Mouse (Mus musculus) ES-CJ7 (cell line): ENCODE results near the gene Plekhg5.

Experiments used
- DNase-seq: peaks from one replicate; pipeline ENCODE4 v3.0.0; 2011; ENCODE audit warnings: low read depth, low spot score

The Plekhg5 gene

DNA sequence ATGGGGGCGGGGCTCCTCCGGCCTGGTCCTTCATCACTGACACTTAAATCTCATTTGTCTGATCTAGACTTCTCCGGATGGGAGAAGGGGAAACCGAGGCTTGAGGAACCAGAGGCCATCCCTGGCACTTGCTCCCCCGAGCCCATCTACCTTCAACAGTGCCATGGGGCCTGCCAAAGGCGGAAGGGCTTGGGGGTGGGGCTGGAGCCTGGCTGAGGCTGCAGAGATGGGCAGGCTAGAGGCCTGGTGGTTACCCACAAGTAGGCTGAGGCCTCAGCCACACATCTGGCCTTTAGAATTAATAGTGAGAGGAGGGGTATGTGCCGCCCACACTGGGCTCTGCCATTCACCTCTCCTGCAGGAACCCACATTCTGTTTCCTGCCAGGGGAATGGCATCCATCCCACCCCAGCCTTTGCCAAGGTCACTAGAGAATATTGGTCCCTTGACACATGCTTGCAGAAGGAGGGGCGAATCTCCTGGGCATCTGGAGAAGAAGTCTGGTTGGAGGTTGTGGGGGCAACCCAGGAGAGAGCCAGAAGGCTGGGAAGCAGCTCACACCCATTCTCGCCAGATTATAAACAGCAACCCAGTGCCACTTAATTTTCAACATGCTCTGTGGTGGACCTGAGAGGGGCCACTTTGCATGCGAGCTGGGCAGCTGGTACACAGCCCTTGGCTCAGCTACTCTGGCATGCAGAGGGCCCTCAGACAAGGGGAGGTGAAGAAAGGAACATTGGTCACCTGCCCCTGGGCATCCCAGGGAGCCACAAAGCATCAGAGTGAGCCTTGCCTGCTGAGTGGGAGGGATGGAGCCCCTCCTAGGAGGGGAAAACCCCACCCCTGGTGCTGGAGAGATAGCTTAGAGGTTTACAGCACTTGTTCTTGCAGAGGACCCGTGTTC is 1.6 kb upstream of the Plekhg5 start:
- no peak for DNase-seq

GRCm38 (mm10) chr4:152072655-152073054 is 357 bp downstream of the Plekhg5 start:
- DNase-seq: no peak

DNA sequence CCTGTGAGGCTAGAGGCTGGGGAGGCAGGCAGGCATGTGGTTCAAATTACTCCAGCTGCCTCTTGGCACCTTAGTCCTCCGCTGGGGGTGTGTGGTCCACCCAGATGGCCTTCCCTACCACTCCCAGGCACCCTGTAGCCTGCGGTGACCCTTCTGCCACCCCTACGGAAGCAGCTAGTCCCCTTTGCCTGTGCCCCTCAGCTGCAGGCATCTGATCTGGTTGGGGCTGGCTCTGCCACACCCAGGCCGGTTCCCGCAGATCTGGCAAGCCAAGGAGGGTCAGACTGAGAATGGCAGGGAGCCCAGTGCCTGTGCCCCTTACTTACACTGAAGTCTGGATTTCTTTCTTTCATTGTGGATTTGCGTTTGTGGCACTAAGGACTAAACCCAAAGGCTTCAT is 1.4 kb downstream of the Plekhg5 start:
- no peak for DNase-seq

DNA sequence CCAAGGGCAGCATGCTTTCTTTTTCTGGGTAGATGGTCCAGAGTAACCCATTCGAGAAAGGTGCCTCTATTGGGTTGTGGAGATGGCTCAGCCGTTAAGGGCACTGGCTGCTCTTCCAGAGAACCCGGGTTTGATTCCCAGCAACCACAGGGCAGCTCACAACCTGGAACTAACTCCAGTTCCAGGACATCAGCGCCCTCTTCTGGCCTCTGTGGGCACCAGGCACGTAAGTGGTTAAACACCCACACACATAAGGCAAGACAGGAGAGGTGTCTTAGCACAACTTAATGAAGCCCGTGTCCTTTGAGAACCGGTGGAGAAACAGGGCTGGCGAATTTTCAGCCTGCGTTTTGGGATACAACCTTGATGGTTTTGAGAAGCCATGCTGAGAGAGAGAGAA is 2.2 kb downstream of the Plekhg5 start:
- DNase-seq: peak; percentile 65

DNA sequence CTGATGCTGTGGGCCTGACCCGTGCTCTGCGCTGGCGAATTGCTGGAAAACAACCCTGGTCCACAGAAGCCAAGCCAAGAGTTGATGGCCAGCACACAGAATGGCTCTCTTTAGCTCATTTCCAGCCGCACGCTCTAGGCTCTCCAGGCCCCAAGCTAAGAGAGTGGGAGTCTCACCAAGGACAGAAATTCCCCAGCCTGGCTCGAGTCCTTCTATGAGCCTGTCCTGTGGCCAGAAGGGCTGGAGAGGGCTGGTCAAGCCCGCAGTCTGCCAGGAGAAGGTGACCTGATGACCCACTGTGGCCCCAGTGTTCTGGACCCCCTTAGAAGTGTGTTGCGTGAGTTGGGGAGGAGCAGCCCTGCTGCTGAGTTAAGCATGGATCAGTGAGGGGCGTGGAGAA is 4.9 kb downstream of the Plekhg5 start:
- no peak for DNase-seq

GRCm38 (mm10) chr4:152078105-152078530 is 5.8 kb downstream of the Plekhg5 start:
- DNase-seq: no peak

DNA sequence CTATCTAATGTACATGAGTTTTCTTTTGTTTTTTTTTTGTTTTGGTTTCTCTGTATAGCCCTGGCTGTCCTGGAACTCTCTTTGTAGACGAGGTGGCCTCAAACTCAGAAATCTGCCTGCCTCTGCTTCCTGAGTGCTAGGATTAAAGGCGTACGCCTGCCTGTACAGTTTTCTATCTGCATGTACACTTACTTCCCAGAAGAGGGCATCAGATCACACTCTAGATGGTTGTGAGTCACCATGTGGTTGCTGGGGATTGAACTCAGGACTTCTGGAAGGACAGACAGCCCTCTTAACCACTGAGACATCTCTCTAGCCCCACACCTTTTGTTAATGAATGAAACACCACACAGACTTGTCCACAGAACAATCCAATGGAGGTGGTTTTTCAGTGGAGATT is 7.0 kb downstream of the Plekhg5 start:
- peak; percentile 72 for DNase-seq

- DNase-seq: no peak
These were observed 7.6 kb downstream of the Plekhg5 start for GRCm38 (mm10) chr4:152079931-152080330.

DNA sequence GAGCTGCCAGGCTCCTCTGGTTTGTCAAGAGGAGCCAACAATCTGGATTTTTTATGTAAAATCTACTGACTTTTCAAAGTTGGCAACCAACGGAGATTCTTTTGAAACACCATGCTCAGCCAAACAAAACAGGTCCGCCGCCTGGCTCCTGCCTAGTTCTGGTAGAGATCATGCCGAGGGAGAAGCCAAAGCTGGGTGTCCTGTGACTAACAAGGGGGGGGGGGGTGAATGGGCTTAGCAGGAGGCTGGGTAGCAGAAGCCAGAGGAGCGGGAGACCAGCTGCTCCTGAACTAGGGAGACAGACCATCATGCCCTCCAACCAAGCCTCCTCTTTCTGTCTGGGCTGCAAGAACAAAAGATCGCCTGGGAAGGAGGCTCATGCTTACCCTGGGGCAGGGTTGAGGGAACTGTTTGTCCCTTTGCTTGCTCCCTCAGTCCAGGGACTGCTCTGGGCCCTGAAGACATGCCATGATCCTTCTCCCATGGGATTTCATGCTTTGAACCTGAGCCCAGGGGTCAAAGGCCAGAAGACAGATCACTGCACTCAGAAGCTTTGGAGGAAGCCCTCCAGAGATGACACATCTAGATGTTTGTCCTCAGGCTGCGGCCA is 11.4 kb downstream of the Plekhg5 start:
- no peak for DNase-seq

DNA sequence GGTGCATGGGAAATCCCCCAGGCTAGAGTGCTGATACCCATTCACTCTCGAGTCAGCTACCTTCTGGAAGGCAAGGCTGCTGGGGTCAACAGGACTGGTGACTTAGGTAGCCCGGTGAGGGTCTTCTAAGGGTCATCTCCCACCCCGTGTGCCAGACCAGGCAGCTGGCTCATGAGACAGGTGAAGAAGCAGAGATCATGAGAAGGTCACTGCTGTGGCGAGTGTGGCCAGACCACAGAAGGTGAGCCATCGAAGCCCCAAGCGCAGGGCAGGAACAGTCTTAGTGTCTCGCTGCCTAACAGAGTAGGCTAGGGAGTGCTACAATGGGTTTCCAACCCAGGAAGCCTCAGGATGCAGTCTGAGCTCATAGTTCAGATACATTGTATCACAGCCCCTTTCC is 12.3 kb downstream of the Plekhg5 start:
- no peak for DNase-seq

DNA sequence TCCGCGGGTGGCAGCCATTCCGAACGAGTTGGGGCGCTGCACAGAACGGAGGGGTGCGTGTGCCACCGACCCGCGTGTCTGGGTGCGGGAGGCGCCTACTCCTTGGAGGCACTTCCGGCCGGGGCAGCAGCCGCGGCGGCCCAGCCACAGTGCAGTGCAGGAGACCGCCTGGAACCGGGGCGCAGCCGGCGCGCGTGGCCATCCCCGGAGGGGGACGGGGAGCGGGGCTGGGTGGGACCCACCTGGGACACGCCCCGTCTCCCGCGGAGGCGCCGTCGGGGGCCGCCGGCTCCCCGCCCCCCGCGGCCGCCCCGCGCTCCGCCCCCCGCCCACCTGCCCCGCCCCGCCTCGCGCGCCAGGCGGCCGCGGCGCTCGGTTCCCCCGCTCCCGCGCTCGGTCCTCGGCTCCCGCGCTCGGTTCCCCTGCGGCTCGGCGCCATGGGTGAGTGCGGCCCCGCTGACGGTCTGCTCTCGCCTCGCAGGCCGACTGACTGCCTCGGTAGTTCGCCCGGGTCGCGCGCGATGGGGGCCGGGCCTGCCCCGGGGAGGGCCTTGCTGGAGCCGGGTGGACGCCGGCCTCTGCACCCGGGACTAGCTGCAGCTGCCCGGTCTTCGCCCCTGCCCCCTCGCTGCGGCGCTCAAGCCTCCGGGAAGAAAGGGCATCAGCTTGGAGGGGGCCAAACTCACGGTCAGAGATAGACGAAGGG is 14.4 kb downstream of the Plekhg5 start:
- no peak for DNase-seq

GRCm38 (mm10) chr4:152087211-152088081 is 15.1 kb downstream of the Plekhg5 start:
- DNase-seq: no peak

DNA sequence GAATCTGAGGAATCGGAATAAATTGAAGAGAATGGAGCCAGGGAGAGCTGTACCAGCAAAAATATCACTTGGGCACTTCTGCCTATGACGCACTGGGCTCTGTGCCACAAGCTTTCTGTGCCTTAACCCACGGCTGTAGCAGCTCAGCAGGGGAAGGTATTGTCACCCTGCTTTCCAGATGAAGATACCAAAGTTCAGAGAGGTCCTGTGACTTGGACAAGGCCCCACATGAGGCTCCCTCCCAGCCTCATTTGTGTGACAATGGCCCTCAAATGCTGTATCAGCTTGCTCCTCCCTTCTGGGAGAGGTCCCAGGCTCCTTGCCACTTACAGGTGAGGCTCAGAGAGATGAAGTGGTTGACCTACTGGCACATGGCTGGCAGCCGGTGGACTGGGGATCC is 15.8 kb downstream of the Plekhg5 start:
- peak; percentile 91 for DNase-seq

DNA sequence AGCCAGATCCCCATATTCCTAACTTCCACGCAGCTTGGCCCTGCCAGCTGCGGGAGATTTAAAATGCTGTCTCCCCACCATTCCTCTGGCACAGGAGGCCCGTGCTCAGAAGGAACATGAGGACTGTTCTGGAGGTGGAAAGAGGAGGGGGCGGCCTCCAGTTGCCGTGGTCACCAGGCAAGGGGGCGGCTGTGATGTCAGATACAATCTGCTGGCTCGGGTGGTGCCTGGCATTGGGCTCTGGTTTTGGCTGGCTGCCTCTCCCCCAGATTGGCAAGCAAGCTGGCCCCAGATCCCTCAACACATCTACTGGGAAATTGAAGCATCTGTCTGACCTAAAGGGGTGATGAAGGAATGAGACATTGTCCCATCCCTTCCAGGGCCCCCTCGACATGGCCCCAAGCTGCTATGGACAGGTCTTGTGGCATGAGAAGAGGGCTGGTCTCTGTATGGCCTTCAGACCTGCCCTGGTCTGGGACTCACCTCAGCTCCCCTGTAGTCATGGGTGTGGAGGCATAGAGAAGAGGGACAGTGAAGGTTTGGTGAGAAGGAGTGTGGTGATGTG is 16.3 kb downstream of the Plekhg5 start:
- no peak for DNase-seq

GRCm38 (mm10) chr4:152090191-152090590 is 17.9 kb downstream of the Plekhg5 start:
- no peak for DNase-seq

DNA sequence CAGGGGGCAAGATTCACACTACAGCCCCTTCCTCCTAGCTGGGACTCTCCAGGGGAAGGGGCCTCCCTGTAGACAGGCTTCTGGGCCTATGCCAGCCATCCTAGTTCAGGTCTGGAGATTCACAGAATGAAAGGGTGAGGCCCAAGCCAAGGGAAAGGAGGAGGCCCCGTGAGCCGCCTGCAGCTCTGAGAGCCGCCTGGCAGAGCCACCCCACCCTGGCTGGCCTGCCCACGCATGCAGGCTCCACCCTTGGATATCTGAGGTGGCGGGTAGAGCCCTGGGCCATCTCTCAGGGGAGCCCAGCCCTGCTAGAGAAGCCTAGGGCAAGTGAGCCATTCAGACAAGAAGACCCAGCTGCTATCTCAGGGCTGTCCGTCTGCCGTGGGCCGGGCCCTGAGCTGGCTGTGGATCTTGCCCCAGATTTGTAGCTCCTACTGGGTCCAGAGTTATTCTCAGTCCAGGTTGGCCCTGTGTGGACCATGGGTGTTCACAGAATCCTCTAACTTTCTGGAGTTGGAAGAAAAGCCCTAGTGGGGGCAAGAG is 20.5 kb downstream of the Plekhg5 start:
- no peak for DNase-seq

DNA sequence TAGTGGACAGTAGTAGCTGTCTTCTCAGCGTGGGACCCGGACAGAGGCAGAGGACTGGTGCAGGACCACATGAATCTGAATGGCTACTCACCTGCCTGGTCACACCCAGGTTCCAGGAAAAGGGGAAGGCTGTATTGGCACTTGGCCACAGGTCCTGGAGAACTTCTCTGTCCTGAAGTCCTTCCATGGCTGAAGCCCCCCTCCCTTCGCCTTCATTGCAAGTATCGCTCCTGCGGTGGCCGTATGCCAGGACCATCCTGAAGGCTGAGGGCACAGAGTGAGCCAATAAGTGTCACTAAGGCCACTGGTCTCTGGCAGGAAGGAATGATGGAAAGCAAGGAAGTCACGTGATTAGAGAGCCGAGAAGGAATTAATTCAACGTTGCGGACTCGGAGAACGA is 21.9 kb downstream of the Plekhg5 start:
- DNase-seq: no peak

DNA sequence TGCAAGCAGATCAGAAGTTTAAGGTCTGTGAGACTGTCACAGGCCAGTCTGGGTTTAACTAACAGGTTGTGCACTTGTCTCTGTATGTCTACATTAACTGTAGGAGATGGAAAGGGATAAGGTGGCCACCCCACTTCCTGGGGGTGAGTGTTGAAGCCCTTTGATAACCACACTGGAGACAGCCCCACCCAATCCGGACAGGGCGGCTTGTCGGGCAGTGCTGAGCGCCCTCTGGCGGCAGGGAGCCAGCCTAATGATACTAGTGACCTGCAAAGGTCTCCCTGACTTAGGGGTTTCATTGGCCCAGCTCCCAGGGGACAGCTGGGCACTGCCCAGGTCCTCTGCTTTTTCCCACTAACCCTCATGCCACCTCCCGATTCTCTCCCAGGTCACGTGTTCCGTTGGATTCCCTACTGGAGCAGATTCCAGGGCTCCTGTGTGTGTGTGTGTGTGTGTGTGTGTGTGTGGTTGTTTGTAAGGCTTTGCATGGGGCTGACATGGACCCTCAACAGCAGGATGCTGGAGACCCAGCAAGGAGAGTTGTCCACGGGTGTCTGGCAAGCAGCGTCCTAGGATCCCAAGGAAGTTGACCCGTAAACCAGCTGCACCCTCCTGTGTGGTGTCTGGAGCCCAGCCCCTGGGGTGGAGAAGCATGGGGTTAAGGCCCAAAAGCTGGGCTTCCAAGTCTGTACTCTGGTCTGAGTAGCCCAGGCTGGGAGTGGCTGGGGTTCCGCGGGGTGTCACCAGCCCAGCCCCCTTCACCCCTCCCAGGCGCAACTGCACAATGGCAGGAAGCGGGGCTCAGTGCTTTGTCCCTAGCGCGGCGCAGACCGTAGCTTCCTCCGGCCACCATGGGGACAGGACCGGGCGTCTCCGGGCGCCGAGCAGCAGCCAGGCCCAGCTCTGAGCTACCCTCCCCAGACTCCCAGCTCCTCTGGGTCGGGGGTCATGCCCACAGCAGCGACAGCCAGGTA is 23.9 kb downstream of the Plekhg5 start:
- peak; percentile 76 for DNase-seq

DNA sequence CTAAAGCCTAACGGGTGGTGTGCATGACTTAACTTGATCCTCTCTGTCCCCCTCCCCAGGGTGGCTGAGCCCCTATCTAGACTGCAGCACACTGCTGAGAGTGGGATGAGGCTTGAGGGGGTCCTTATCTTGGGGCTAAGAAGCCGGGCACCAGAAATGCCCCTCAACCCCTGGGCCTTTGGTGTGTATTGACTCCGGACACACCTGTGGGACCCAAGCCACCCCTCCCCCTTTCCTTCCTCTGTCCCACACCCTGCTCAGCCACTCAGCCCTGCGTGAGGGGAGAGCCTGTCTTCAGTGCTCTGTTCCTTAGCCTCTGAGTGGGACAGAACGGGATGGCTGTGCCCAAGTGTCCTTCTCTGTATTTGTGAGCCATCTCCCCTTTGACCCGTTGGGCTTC is 24.6 kb downstream of the Plekhg5 start:
- DNase-seq: no peak
